Mouse (Mus musculus): Measurements from ENCODE around the gene Zfp69.

DNA sequence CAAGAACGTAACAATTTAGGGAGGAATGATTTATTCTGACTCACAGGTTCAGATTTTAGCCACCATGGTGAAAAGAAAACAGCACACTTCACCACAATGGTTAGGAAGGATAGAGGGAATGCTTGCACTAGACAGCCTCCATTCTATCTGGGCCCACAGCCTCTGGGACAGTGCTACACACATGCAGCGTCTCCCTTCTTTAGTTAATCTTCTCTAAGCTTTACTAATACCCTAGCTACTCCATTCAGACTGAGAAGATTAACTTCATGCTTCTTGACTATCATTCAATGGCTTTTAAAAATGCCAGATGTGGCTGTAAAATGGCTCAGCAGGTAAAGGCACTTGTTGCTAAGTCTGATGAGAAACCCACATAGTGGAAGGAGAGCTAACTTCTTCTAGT, 40.8 kb upstream of the Zfp69 start:
- TF ChIP-seq POLR2A (IDR thresholded peaks at IDR 0.05; ENCODE audit: insufficient read depth, low read length) (no peak), EP300 (IDR thresholded peaks at IDR 0.05; ENCODE audit: insufficient read depth, low read depth, low read length) (no peak)

All from ES-Bruce4 (cell line).